Mouse (Mus musculus) C2C12 (cell line): ENCODE measurements around the gene Pnpla5.

Experiments used
- CEBPB ChIP-seq: IDR thresholded peaks from one replicate; pipeline ENCODE4 v1.6.1; 2011; ENCODE audit warnings: low read depth, mild to moderate bottlenecking, control low read depth, moderate library complexity
- CTCF ChIP-seq: IDR thresholded peaks from one replicate; pipeline ENCODE4 v1.5.1; 2011; ENCODE audit not compliant: control insufficient read depth, insufficient read depth, insufficient read length

DNA sequence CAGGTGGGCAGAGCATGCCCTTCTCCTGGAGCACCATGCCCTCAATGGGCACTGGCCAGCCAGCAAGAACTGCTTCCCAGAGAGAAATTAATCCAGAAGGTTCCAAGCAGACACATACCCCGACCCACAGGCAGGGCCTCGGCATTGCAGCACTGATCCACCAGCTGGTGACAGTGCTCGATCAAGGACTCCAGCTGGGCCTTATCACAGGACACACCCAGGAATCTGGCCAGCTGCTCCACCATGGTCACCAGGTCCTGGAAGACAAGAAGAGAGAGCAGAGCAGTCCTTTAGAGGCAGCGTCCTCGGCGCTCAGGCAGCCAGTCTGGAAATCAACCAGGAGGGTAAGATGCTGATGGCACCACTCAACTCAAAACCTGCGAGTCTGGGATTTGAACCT, 42.9 kb downstream of the Pnpla5 start:
- TF ChIP-seq CEBPB (no peak), CTCF (no peak)
